Mouse (Mus musculus): ENCODE data around the gene Ing5. TPM values are rescaled to one million over a fixed set of nuclear protein-coding genes. Genes with fewer than 3 reads are reported as not detected.
"Not testable (repeated sequence)": the region's sequence is repeated elsewhere in the genome, so short reads cannot be mapped to it uniquely, and the experiment has no call there.

Ing5 gene
- polyA plus RNA-seq, 1 experiment from 2014 or later = 15.9 TPM

DNA sequence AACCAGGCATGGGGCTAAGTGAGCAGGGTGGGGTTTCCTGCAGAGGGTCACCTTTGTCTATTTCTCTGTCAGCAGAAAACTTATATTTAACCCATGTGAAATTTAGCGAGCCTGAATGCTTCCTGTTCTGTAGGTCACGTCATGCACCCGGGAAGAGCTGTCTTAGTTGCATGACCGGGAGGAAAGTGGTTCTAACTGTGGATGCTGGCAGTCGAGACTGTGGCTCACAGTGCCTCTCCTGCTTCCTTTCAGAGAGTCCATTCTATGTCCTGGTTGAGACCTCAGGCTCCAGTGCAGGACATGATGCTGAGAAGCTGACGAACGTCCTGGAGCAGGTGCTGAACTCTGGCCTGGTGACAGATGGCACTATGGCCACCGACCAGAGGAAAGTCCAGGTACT, 34.8 kb downstream of the Ing5 start:
- not testable (repeated sequence) for H3K4me1 ChIP-seq (ENCODE audit: control insufficient read depth, insufficient read depth, low read length); H3K36me3 ChIP-seq (ENCODE audit: control insufficient read depth, insufficient read depth, low read length); H3K9me3 ChIP-seq (ENCODE audit: control insufficient read depth, low read length); H3K27ac ChIP-seq (ENCODE audit: low read length); H3K27me3 ChIP-seq (replicated peaks; ENCODE audit: control insufficient read depth, insufficient read depth, low read length); H3K4me2 ChIP-seq (ENCODE audit: low read depth, low read length); H3K4me3 ChIP-seq (ENCODE audit: low read length); H3K9ac ChIP-seq (ENCODE audit: low read depth, low read length); ATAC-seq
- WGBS = 85% methylated on average over 7 of the region's 8 CpGs

- not testable (repeated sequence) for H3K4me2 ChIP-seq (ENCODE audit: low read depth, low read length); H3K9me3 ChIP-seq (ENCODE audit: control insufficient read depth, low read length); H3K36me3 ChIP-seq (ENCODE audit: control insufficient read depth, insufficient read depth, low read length); H3K27me3 ChIP-seq (replicated peaks; ENCODE audit: control insufficient read depth, insufficient read depth, low read length); H3K4me1 ChIP-seq (ENCODE audit: control insufficient read depth, insufficient read depth, low read length); H3K27ac ChIP-seq (ENCODE audit: low read length); H3K9ac ChIP-seq (ENCODE audit: low read depth, low read length); H3K4me3 ChIP-seq (ENCODE audit: low read length)
- ATAC-seq = peak; percentile 82
- 63% methylated on average over 1 of the region's 3 CpGs for WGBS
Observed at GRCm38 (mm10) chr1:93845766-93846366, 42.1 kb downstream of the Ing5 start.

DNA sequence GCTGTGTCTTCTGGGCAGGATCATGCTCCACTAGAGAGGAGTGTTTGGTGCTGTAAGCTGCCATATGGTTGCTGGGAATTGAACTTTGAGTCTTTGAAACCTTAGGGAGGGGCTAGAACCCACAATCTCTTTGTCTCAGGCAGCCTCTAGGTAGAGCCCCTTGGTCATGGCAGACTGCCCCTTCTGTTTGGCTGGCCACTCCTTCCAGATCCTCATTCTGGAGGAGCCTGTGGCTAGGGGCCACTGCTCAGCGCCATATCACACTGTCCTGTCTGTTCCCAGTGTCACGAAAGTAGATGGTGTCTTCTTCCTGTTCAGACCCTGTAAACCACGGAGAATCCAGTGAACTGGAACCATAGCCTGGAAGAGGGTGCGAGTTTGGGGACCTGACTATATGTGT, 52.0 kb downstream of the Ing5 start:
- not testable (repeated sequence) for H3K9ac ChIP-seq (ENCODE audit: low read depth, low read length); H3K36me3 ChIP-seq (ENCODE audit: control insufficient read depth, insufficient read depth, low read length); H3K4me2 ChIP-seq (ENCODE audit: low read depth, low read length); H3K27ac ChIP-seq (ENCODE audit: low read length); H3K4me3 ChIP-seq (ENCODE audit: low read length); H3K4me1 ChIP-seq (ENCODE audit: control insufficient read depth, insufficient read depth, low read length); H3K27me3 ChIP-seq (replicated peaks; ENCODE audit: control insufficient read depth, insufficient read depth, low read length); H3K9me3 ChIP-seq (ENCODE audit: control insufficient read depth, low read length); ATAC-seq
- 89% methylated on average over 4 of the region's 4 CpGs for WGBS

DNA sequence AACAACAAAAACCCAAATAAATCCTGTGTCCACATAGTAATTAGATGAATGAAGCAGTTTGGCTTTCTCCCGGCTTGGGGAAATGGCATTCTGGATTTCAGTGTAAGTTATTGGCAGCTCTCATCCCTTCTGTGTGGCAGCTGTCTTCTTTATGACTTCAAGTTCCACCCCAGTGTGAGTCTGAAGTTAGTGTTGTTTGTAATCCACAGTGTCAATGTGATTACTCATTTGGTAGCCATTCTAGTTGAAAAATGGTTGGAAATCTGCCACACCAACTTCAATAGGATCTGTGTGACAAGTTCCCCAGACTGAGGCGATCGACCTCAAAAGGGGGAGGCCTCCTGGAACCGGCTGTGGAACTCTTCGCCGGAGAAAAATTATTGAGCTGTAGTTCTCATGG, 53.6 kb downstream of the Ing5 start:
- Histone ChIP-seq H3K9ac (ENCODE audit: low read depth, low read length) (no peak overlapping the region), H3K4me2 (ENCODE audit: low read depth, low read length) (no peak overlapping the region), H3K36me3 (ENCODE audit: control insufficient read depth, insufficient read depth, low read length) (no peaks in the 10 kb centered on the region), H3K27me3 (replicated peaks; ENCODE audit: control insufficient read depth, insufficient read depth, low read length) (no peaks in the 10 kb centered on the region), H3K27ac (ENCODE audit: low read length) (no peak overlapping the region), H3K4me3 (ENCODE audit: low read length) (no peak overlapping the region), H3K4me1 (ENCODE audit: control insufficient read depth, insufficient read depth, low read length) (no peaks in the 10 kb centered on the region), H3K9me3 (ENCODE audit: control insufficient read depth, low read length) (no peaks in the 10 kb centered on the region)
- no peak for ATAC-seq
- WGBS = 48% methylated on average over 6 of the region's 6 CpGs

GRCm38 (mm10) chr1:93857991-93858390, 54.2 kb downstream of the Ing5 start:
- ATAC-seq = no peak
- H3K4me1 ChIP-seq (ENCODE audit: control insufficient read depth, insufficient read depth, low read length) = no peaks in the 10 kb centered on the region
- no peaks in the 10 kb centered on the region for H3K9me3 ChIP-seq (ENCODE audit: control insufficient read depth, low read length)
- H3K36me3 ChIP-seq (ENCODE audit: control insufficient read depth, insufficient read depth, low read length) = no peaks in the 10 kb centered on the region
- H3K9ac ChIP-seq (ENCODE audit: low read depth, low read length) = no peak overlapping the region
- H3K27me3 ChIP-seq (replicated peaks; ENCODE audit: control insufficient read depth, insufficient read depth, low read length) = no peaks in the 10 kb centered on the region
- 58% methylated on average over 3 of the region's 3 CpGs for WGBS
- no peak overlapping the region for H3K27ac ChIP-seq (ENCODE audit: low read length)
- H3K4me3 ChIP-seq (ENCODE audit: low read length) = no peak overlapping the region
- H3K4me2 ChIP-seq (ENCODE audit: low read depth, low read length) = no peak overlapping the region

GRCm38 (mm10) chr1:93859619-93860018, 55.9 kb downstream of the Ing5 start:
- Histone ChIP-seq H3K9ac (ENCODE audit: low read depth, low read length) (no peak overlapping the region), H3K4me1 (ENCODE audit: control insufficient read depth, insufficient read depth, low read length) (no peaks in the 10 kb centered on the region), H3K4me3 (ENCODE audit: low read length) (no peak overlapping the region), H3K9me3 (ENCODE audit: control insufficient read depth, low read length) (no peaks in the 10 kb centered on the region), H3K4me2 (ENCODE audit: low read depth, low read length) (no peak overlapping the region), H3K27ac (ENCODE audit: low read length) (no peak overlapping the region), H3K27me3 (replicated peaks; ENCODE audit: control insufficient read depth, insufficient read depth, low read length) (no peaks in the 10 kb centered on the region), H3K36me3 (ENCODE audit: control insufficient read depth, insufficient read depth, low read length) (no peaks in the 10 kb centered on the region)
- peak; percentile 77 for ATAC-seq

DNA sequence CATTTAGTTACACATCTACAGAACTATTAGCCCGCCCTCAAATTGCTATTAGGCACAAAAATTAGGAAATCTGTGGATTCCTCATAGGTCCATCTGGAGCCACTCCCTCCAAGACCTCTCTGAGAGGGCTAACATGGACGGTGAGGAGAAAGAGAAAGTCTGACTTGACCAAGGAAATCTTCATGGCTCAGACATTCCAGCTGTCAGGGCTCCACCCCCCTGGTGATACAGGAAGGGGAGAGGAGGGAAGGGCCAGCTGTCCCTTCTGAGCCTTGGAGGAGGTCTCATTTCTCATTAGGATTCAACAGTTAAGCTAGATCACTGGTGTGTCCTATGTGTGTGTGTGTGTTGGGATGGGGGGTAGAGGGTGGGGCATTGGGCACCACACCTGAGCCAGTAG, 57.3 kb downstream of the Ing5 start, which contains the start of gene Gal3st2:
TSS of gene Gal3st2 (plus strand) at position 259 of the 400 bp plus-strand sequence.
- H3K4me1 ChIP-seq (ENCODE audit: control insufficient read depth, insufficient read depth, low read length); H3K4me3 ChIP-seq (ENCODE audit: low read length); H3K9me3 ChIP-seq (ENCODE audit: control insufficient read depth, low read length); H3K9ac ChIP-seq (ENCODE audit: low read depth, low read length); H3K36me3 ChIP-seq (ENCODE audit: control insufficient read depth, insufficient read depth, low read length); ATAC-seq; H3K27me3 ChIP-seq (replicated peaks; ENCODE audit: control insufficient read depth, insufficient read depth, low read length); H3K4me2 ChIP-seq (ENCODE audit: low read depth, low read length); H3K27ac ChIP-seq (ENCODE audit: low read length): not testable (repeated sequence)
- WGBS = 42% methylated on average over 2 of the region's 2 CpGs

Other genes starting within 250 kb of the Ing5 start
- 164 and 171 TPM in 2 replicates for gene Stk25, start 145.3 kb upstream of the Ing5 start, polyA plus RNA-seq (2015; fragmentation: Nextera tagmentation; extraction: Ambion mirVana)
- 44.7 and 53.0 TPM in 2 replicates for gene Bok, start 118.3 kb upstream of the Ing5 start, polyA plus RNA-seq (2015; fragmentation: Nextera tagmentation; extraction: Ambion mirVana)
- 64.9 and 69.1 TPM in 2 replicates for gene Atg4b, start 52.5 kb upstream of the Ing5 start, polyA plus RNA-seq (2015; fragmentation: Nextera tagmentation; extraction: Ambion mirVana)
- 85.9 and 88.1 TPM in 2 replicates for gene Thap4, start 49.1 kb upstream of the Ing5 start, polyA plus RNA-seq (2015; fragmentation: Nextera tagmentation; extraction: Ambion mirVana)
- 176 and 191 TPM in 2 replicates for gene Dtymk, start 2.0 kb upstream of the Ing5 start, polyA plus RNA-seq (2015; fragmentation: Nextera tagmentation; extraction: Ambion mirVana)
- 15.8 and 16.9 TPM in 2 replicates for gene D2hgdh, start 20.9 kb downstream of the Ing5 start, polyA plus RNA-seq (2015; fragmentation: Nextera tagmentation; extraction: Ambion mirVana)
- 0.12 and 0.13 TPM in 2 replicates for gene Gal3st2, start 57.3 kb downstream of the Ing5 start, polyA plus RNA-seq (2015; fragmentation: Nextera tagmentation; extraction: Ambion mirVana)
- 0.06 and 0.27 TPM in 2 replicates for gene Gal3st2b, start 114.3 kb downstream of the Ing5 start, polyA plus RNA-seq (2015; fragmentation: Nextera tagmentation; extraction: Ambion mirVana)
- gene Gal3st2c, start 186.5 kb downstream of the Ing5 start, polyA plus RNA-seq (2015; fragmentation: Nextera tagmentation; extraction: Ambion mirVana) = 0.01 TPM in 1 of 2 replicates, not detected in the other
- not detected in 2 replicates for gene Neu4, start 216.5 kb downstream of the Ing5 start, polyA plus RNA-seq (2015; fragmentation: Nextera tagmentation; extraction: Ambion mirVana)
- gene Pdcd1, start 248.6 kb downstream of the Ing5 start, polyA plus RNA-seq (2015; fragmentation: Nextera tagmentation; extraction: Ambion mirVana) = 0.51 and 0.72 TPM in 2 replicates

All from intestine, embryonic 16.5 days (tissue).